Mouse (Mus musculus) C2C12 (cell line): ENCODE measurements around the gene Fbxl17.

Source experiments
- CTCF ChIP-seq: IDR thresholded peaks from one replicate; pipeline ENCODE4 v1.5.1; 2011; ENCODE audit not compliant: control insufficient read depth, insufficient read depth, insufficient read length
- MYOG ChIP-seq: IDR thresholded peaks from one replicate; pipeline ENCODE4 v1.6.1; 2011; ENCODE audit not compliant: control insufficient read depth, insufficient read length; ENCODE audit errors: extremely low read depth

DNA sequence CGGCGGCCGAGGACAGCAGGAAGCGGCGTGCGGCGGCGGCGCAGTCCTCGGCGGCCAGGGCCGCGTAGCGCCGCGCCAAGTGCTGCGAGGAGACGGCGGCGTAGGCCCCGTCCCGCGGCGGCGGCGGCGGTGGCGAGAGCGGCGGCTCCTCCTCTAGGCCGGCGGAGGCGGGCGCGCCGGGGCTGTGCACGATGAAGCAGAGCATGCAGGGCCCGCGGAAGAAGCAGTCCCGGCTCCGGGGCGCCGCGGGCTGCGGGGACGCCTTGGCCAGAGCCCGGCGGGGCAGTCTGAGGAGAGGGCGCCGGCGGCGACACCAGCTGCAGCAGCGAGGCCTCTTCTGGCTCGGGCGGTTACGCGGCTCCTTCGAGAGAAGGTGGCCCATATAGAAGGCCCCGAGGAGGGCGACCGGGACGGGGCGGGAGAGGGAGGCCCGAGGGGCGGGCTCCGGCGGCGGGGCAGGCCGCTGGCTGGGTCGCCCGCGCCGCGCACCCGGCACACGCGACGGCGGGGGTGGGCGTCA lies at the start of gene Fbxl17:
- no peak for TF ChIP-seq CTCF
- TF ChIP-seq MYOG, result no peak
